In the genomic region with DNA sequence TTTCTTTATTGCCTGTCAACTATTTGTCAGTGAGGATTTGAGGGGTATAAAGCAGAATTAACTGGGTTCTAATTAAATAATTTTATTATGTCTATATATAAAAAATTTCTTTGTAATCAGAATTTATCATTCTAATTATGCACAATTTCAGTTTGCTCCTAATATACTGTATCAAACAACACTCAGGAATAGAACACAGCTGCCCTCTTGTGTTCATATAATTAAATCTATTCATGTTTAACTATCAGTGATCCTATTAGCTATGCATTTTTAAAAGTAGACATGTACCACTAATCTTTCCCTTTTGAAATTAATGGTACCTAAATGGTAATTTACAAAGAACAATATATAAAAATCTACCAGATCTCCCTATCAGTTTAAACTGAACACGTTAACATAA, we compare ENCODE assay signal across 16 mouse cellular contexts.
DNase-seq lines count a peak whose midpoint lies in the region; ATAC-seq and TF ChIP-seq lines count a peak whose summit lies in the region.
"Had no signal": no experiment of that assay in that cellular context is flagged by ENCODE, and none has a peak within 500 bp of the region (broad histone marks: within the 10 kb centered on the region; RNA-seq: fewer than 3 reads in every experiment).

No protein-coding gene starts in this region.

- no peak overlapping the region for H3K27ac ChIP-seq in hindbrain, embryonic 13.5 days
- H3K27ac ChIP-seq in hindbrain, embryonic 10.5 days = no peak overlapping the region
- no peak overlapping the region for H3K27ac ChIP-seq in lung, postnatal 0 days (ENCODE audit: low read length)
- H3K27ac ChIP-seq: embryonic facial prominence, embryonic 15.5 days; heart, embryonic 10.5 days; neural tube, embryonic 12.5 days; stomach, embryonic 15.5 days had no signal

- TF ChIP-seq EP300 in lung, postnatal 0 days (IDR thresholded peaks at IDR 0.05) = no peak

- no peaks in the 10 kb centered on the region for H3K27me3 ChIP-seq in hindbrain, embryonic 13.5 days
- no peaks in the 10 kb centered on the region for H3K27me3 ChIP-seq in hindbrain, embryonic 10.5 days (ENCODE audit: insufficient read depth, poor library complexity, severe bottlenecking)
- H3K27me3 ChIP-seq in lung, postnatal 0 days (replicated peaks; ENCODE audit: insufficient read depth, low read length) = no peaks in the 10 kb centered on the region
- H3K27me3 ChIP-seq: embryonic facial prominence, embryonic 15.5 days; megakaryocyte, embryonic 14.5 days; neural tube, embryonic 12.5 days; stomach, embryonic 15.5 days had no signal

- WGBS in hindbrain, embryonic 13.5 days = 82% methylated on average over 1 of the region's 1 CpGs
- WGBS in hindbrain, embryonic 10.5 days = 91% methylated on average over 1 of the region's 1 CpGs
- WGBS in lung, postnatal 0 days = 86% methylated on average over 1 of the region's 1 CpGs

- no peak overlapping the region for H3K9ac ChIP-seq in hindbrain, embryonic 13.5 days
- H3K9ac ChIP-seq in lung, postnatal 0 days (replicated peaks; ENCODE audit: low read depth) = no peak overlapping the region
- H3K9ac ChIP-seq: embryonic facial prominence, embryonic 15.5 days; neural tube, embryonic 12.5 days; stomach, embryonic 15.5 days had no signal

- no peaks in the 10 kb centered on the region for H3K36me3 ChIP-seq in hindbrain, embryonic 13.5 days
- H3K36me3 ChIP-seq in hindbrain, embryonic 10.5 days = no peaks in the 10 kb centered on the region
- no peaks in the 10 kb centered on the region for H3K36me3 ChIP-seq in lung, postnatal 0 days (ENCODE audit: insufficient read depth, low read length)
- H3K36me3 ChIP-seq: embryonic facial prominence, embryonic 15.5 days; heart, embryonic 10.5 days; neural tube, embryonic 12.5 days; stomach, embryonic 15.5 days had no signal

- H3K4me3 ChIP-seq in hindbrain, embryonic 13.5 days = no peak overlapping the region
- no peak overlapping the region for H3K4me3 ChIP-seq in hindbrain, embryonic 10.5 days
- no peak overlapping the region for H3K4me3 ChIP-seq in lung, postnatal 0 days (ENCODE audit: low read depth, low read length)
- H3K4me3 ChIP-seq: embryonic facial prominence, embryonic 15.5 days; heart, embryonic 10.5 days; megakaryocyte, embryonic 14.5 days; neural tube, embryonic 12.5 days; stomach, embryonic 15.5 days had no signal

- H3K4me1 ChIP-seq in hindbrain, embryonic 13.5 days (replicated peaks) = no peaks in the 10 kb centered on the region
- H3K4me1 ChIP-seq in hindbrain, embryonic 10.5 days (replicated peaks) = no peaks in the 10 kb centered on the region
- H3K4me1 ChIP-seq in lung, postnatal 0 days (ENCODE audit: insufficient read depth, low read depth, low read length) = no peaks in the 10 kb centered on the region
- H3K4me1 ChIP-seq: embryonic facial prominence, embryonic 15.5 days; heart, embryonic 10.5 days; megakaryocyte, embryonic 14.5 days; neural tube, embryonic 12.5 days; stomach, embryonic 15.5 days had no signal

- TF ChIP-seq CTCF in lung, postnatal 0 days (IDR thresholded peaks at IDR 0.05) = peak; percentile 36; the same call in 1 of the 2 replicates

- H3K9me3 ChIP-seq in hindbrain, embryonic 13.5 days = no peaks in the 10 kb centered on the region
- H3K9me3 ChIP-seq in hindbrain, embryonic 10.5 days = no peaks in the 10 kb centered on the region
- H3K9me3 ChIP-seq in lung, postnatal 0 days (ENCODE audit: low read length) = no peaks in the 10 kb centered on the region
- H3K9me3 ChIP-seq: embryonic facial prominence, embryonic 15.5 days; heart, embryonic 10.5 days; megakaryocyte, embryonic 14.5 days; neural tube, embryonic 12.5 days; stomach, embryonic 15.5 days had no signal

- DNase-seq in hindbrain, embryonic 10.5 days (ENCODE audit: low spot score) = no peak
- DNase-seq in lung, postnatal 0 days (ENCODE audit: low spot score) = peak; percentile 52
- DNase-seq in lung, postnatal 14 days = no peak
- DNase-seq in brain, embryonic 18.5 days (ENCODE audit: low read depth, low spot score) = peak; percentile 22
- DNase-seq in retina, postnatal 7 days (ENCODE audit: low read depth, low spot score) = peak; percentile 9
- no peak for DNase-seq in adrenal gland, adult 18-20 months (ENCODE audit: low spot score in 2 of 2)
- DNase-seq: adrenal gland, postnatal 25 days; cerebellum, adult 9-10 months; kidney, postnatal 36 days; right cerebral cortex, postnatal 25 days had no signal

- ATAC-seq in hindbrain, embryonic 13.5 days (ENCODE audit: low FRiP score) = 0 out of 2 replicates have a peak, but pooled peaks have one; percentile 61
- no peak for ATAC-seq in lung, postnatal 0 days

- H3K4me2 ChIP-seq in hindbrain, embryonic 13.5 days = no peak overlapping the region
- H3K4me2 ChIP-seq in lung, postnatal 0 days (replicated peaks; ENCODE audit: low read depth, low read length) = no peak overlapping the region
- H3K4me2 ChIP-seq: embryonic facial prominence, embryonic 15.5 days; neural tube, embryonic 12.5 days; stomach, embryonic 15.5 days had no signal

Comparison
In these comparisons a context has a peak if more than half of its experiments do, and no peak if none do; other contexts are left out.
1. DNase-seq: peak in lung, postnatal 0 days (single experiment), brain, embryonic 18.5 days (single experiment) and retina, postnatal 7 days (single experiment); none in hindbrain, embryonic 10.5 days (single experiment), lung, postnatal 14 days (single experiment) and adrenal gland, adult 18-20 months (0 of 2).